9 mouse cellular contexts compared by ENCODE assay signal in genomic region chr9:108136930-108137462, GRCm38 (mm10). TPM values are rescaled to one million over a fixed set of nuclear protein-coding genes. Genes with fewer than 3 reads are reported as not detected.
DNase-seq lines count a peak whose midpoint lies in the region; ATAC-seq and TF ChIP-seq lines count a peak whose summit lies in the region.
"Had no signal": no experiment of that assay in that cellular context is flagged by ENCODE, and none has a peak within 500 bp of the region (broad histone marks: within the 10 kb centered on the region; RNA-seq: fewer than 3 reads in every experiment).

No protein-coding gene starts in this region.

- H3K9me3 ChIP-seq in heart, embryonic 13.5 days, result no peaks in the 10 kb centered on the region
- H3K9me3 ChIP-seq in limb, embryonic 14.5 days (ENCODE audit: control insufficient read depth, low read length), result no peaks in the 10 kb centered on the region
- no peaks in the 10 kb centered on the region for H3K9me3 ChIP-seq in forebrain, embryonic 14.5 days (replicated peaks; ENCODE audit: control insufficient read depth, low read length)
- H3K9me3 ChIP-seq: hindbrain, embryonic 15.5 days had no signal

- H3K4me1 ChIP-seq in heart, embryonic 13.5 days, result peaks cover 16% of the 10 kb centered on the region
- H3K4me1 ChIP-seq in limb, embryonic 14.5 days (ENCODE audit: control insufficient read depth, insufficient read depth, low read length), result peaks cover 14% of the 10 kb centered on the region
- no peaks in the 10 kb centered on the region for H3K4me1 ChIP-seq in forebrain, embryonic 14.5 days (ENCODE audit: control insufficient read depth, insufficient read depth, low read length)
- H3K4me1 ChIP-seq: hindbrain, embryonic 15.5 days had no signal

- no peaks in the 10 kb centered on the region for H3K36me3 ChIP-seq in heart, embryonic 13.5 days
- H3K36me3 ChIP-seq in limb, embryonic 14.5 days (ENCODE audit: control insufficient read depth, insufficient read depth, low read length), result no peaks in the 10 kb centered on the region
- peaks cover 18% of the 10 kb centered on the region for H3K36me3 ChIP-seq in forebrain, embryonic 14.5 days (ENCODE audit: control insufficient read depth, insufficient read depth, low read length)

- no peak for ATAC-seq in heart, embryonic 13.5 days (ENCODE audit: extremely low read depth, insufficient number of reproducible peaks, low FRiP score, low TSS enrichment)
- ATAC-seq in limb, embryonic 14.5 days (ENCODE audit: low FRiP score, low read depth), result peak; percentile 47; the same call in 1 of the 2 replicates
- no peak for ATAC-seq in activated CD4-positive, CD25-positive, alpha-beta regulatory T cell, adult 4 months
- ATAC-seq in forebrain, embryonic 14.5 days, result no peak

- intact Hi-C loops in heart, postnatal 14 days (cut with DNase I), result loop anchor here (2.0 to 5.0 kb wide), 2 partner anchors 64 to 145 kb away; no protein-coding TSS in a partner anchor

- H3K27ac ChIP-seq in heart, embryonic 13.5 days (replicated peaks), result peak overlapping the region; percentile 49
- H3K27ac ChIP-seq in limb, embryonic 14.5 days (replicated peaks; ENCODE audit: low read depth, low read length), result no peak overlapping the region
- no peak overlapping the region for H3K27ac ChIP-seq in forebrain, embryonic 14.5 days (ENCODE audit: low read depth, low read length)
- H3K27ac ChIP-seq: hindbrain, embryonic 15.5 days had no signal

- TF ChIP-seq POLR2A in limb, embryonic 14.5 days (IDR thresholded peaks at IDR 0.05; ENCODE audit: borderline replicate concordance, extremely low read depth, insufficient read depth, insufficient read length), result no peak

- H3K4me2 ChIP-seq in heart, embryonic 13.5 days, result peak overlapping the region; percentile 51
- peak overlapping the region; percentile 30; the same call in 1 of the 2 replicates for H3K4me2 ChIP-seq in limb, embryonic 14.5 days (replicated peaks; ENCODE audit: low read depth, low read length, severe bottlenecking)
- no peak overlapping the region for H3K4me2 ChIP-seq in forebrain, embryonic 14.5 days (ENCODE audit: low read length)
- H3K4me2 ChIP-seq: hindbrain, embryonic 15.5 days had no signal

- H3K4me3 ChIP-seq in heart, embryonic 13.5 days, result no peak overlapping the region
- no peak overlapping the region; the same call in 1 of the 2 replicates for H3K4me3 ChIP-seq in limb, embryonic 14.5 days (replicated peaks; ENCODE audit: low read length)
- no peak overlapping the region for H3K4me3 ChIP-seq in forebrain, embryonic 14.5 days (ENCODE audit: low read depth, low read length)
- H3K4me3 ChIP-seq: hindbrain, embryonic 15.5 days had no signal

- 56% methylated on average over 6 of the region's 6 CpGs for WGBS in heart, embryonic 13.5 days
- 51% methylated on average over 6 of the region's 6 CpGs for WGBS in limb, embryonic 14.5 days
- 82% methylated on average over 6 of the region's 6 CpGs for whole genome bisulfite sequencing in forebrain, embryonic 14.5 days

- DNase-seq in heart, adult 18-20 months, result peak; percentile 26 to 34
- no peak for DNase-seq in heart, postnatal 14 days
- peak; percentile 85 for DNase-seq in cerebellum, adult 8-10 months
- DNase-seq in limb, embryonic 14.5 days (ENCODE audit: low spot score), result peak; percentile 25
- DNase-seq in adrenal gland, postnatal 4 days (ENCODE audit: low spot score in 2 of 2), result no peak
- no peak for DNase-seq in forebrain, embryonic 14.5 days (ENCODE audit: low spot score)

- H3K9ac ChIP-seq in heart, embryonic 13.5 days, result peak overlapping the region; percentile 41
- no peak overlapping the region; the same call in 1 of the 2 replicates for H3K9ac ChIP-seq in limb, embryonic 14.5 days (ENCODE audit: low read depth, low read length, severe bottlenecking)
- H3K9ac ChIP-seq in forebrain, embryonic 14.5 days (ENCODE audit: low read length), result no peak overlapping the region
- H3K9ac ChIP-seq: hindbrain, embryonic 15.5 days had no signal

- peaks cover 3% of the 10 kb centered on the region for H3K27me3 ChIP-seq in heart, embryonic 13.5 days (replicated peaks)
- H3K27me3 ChIP-seq in limb, embryonic 14.5 days (ENCODE audit: control insufficient read depth, insufficient read depth, low read length), result no peaks in the 10 kb centered on the region
- no peaks in the 10 kb centered on the region for H3K27me3 ChIP-seq in forebrain, embryonic 14.5 days (replicated peaks; ENCODE audit: control insufficient read depth, insufficient read depth, low read length)
- H3K27me3 ChIP-seq: hindbrain, embryonic 15.5 days had no signal

RNA-seq across cellular contexts. Expression of gene Apeh, which starts 42.6 kb away (rescaled TPM):
- total RNA-seq in heart, adult 18-20 months (2021), result 10 to 100 TPM; 37.4 to 48.3 TPM
- 10 to 100 TPM; 36.4 to 41.8 TPM for total RNA-seq in heart, postnatal 14 days (2021)
- polyA plus RNA-seq in heart, embryonic 13.5 days (2015; fragmentation: Nextera tagmentation; extraction: Ambion mirVana), result 51.3 and 62.5 TPM in 2 replicates
- polyA plus RNA-seq in limb, embryonic 14.5 days (2012; rRNA removed), result 55.6 and 64.6 TPM in 2 replicates
- 38.6 and 41.3 TPM in 2 replicates for polyA plus RNA-seq in limb, embryonic 14.5 days (2014; fragmentation: Nextera tagmentation; extraction: Ambion mirVana)
- 100 to 1,000 TPM in 1 of 2 experiments, 10 to 100 TPM in 1; 93.0 to 110 TPM for total RNA-seq in adrenal gland, postnatal 4 days (2021)
- 10 to 100 TPM; 39.4 to 45.0 TPM for polyA plus RNA-seq in activated CD4-positive, CD25-positive, alpha-beta regulatory T cell, adult 4 months (2017; shearing (Covaris generic))
- polyA plus RNA-seq in forebrain, embryonic 14.5 days (2014; fragmentation: Nextera tagmentation; extraction: Ambion mirVana), result 39.1 and 43.0 TPM in 2 replicates

RNA-seq across cellular contexts. Expression of gene Bsn, which starts 53.2 kb away (rescaled TPM):
- total RNA-seq in heart, adult 18-20 months (2021), result under 1 TPM; 0.02 to 0.08 TPM
- under 1 TPM; 0.05 to 0.07 TPM for total RNA-seq in heart, postnatal 14 days (2021)
- polyA plus RNA-seq in heart, embryonic 13.5 days (2015; fragmentation: Nextera tagmentation; extraction: Ambion mirVana), result 0.32 and 0.36 TPM in 2 replicates
- 1.1 and 1.3 TPM in 2 replicates for polyA plus RNA-seq in limb, embryonic 14.5 days (2012; rRNA removed)
- 0.68 and 0.73 TPM in 2 replicates for polyA plus RNA-seq in limb, embryonic 14.5 days (2014; fragmentation: Nextera tagmentation; extraction: Ambion mirVana)
- total RNA-seq in adrenal gland, postnatal 4 days (2021), result 1 to 10 TPM; 3.9 to 4.4 TPM
- under 1 TPM; 0.33 to 0.73 TPM for polyA plus RNA-seq in activated CD4-positive, CD25-positive, alpha-beta regulatory T cell, adult 4 months (2017; shearing (Covaris generic))
- 5.3 and 6.6 TPM in 2 replicates for polyA plus RNA-seq in forebrain, embryonic 14.5 days (2014; fragmentation: Nextera tagmentation; extraction: Ambion mirVana)

RNA-seq across cellular contexts. Expression of gene Rnf123, which starts 53.9 kb away (rescaled TPM):
- total RNA-seq in heart, adult 18-20 months (2021), result 10 to 100 TPM; 83.4 to 86.8 TPM
- 10 to 100 TPM; 85.3 to 92.6 TPM for total RNA-seq in heart, postnatal 14 days (2021)
- 29.4 and 30.9 TPM in 2 replicates for polyA plus RNA-seq in heart, embryonic 13.5 days (2015; fragmentation: Nextera tagmentation; extraction: Ambion mirVana)
- 67.9 and 89.0 TPM in 2 replicates for polyA plus RNA-seq in limb, embryonic 14.5 days (2012; rRNA removed)
- polyA plus RNA-seq in limb, embryonic 14.5 days (2014; fragmentation: Nextera tagmentation; extraction: Ambion mirVana), result 32.4 and 33.0 TPM in 2 replicates
- total RNA-seq in adrenal gland, postnatal 4 days (2021), result 10 to 100 TPM; 73.2 to 76.8 TPM
- polyA plus RNA-seq in activated CD4-positive, CD25-positive, alpha-beta regulatory T cell, adult 4 months (2017; shearing (Covaris generic)), result 10 to 100 TPM; 49.9 to 75.8 TPM
- 37.5 and 42.7 TPM in 2 replicates for polyA plus RNA-seq in forebrain, embryonic 14.5 days (2014; fragmentation: Nextera tagmentation; extraction: Ambion mirVana)

RNA-seq across cellular contexts. Expression of gene Mst1, which starts 56.8 kb away (rescaled TPM):
- total RNA-seq in heart, adult 18-20 months (2021), result under 1 TPM in 1 of 2 experiments, not detected in 1; 0.36 TPM
- under 1 TPM in 1 of 2 experiments, not detected in 1; 0.38 TPM for total RNA-seq in heart, postnatal 14 days (2021)
- polyA plus RNA-seq in heart, embryonic 13.5 days (2015; fragmentation: Nextera tagmentation; extraction: Ambion mirVana), result 0.20 and 0.59 TPM in 2 replicates
- polyA plus RNA-seq in limb, embryonic 14.5 days (2012; rRNA removed), result 0.93 and 1.1 TPM in 2 replicates
- polyA plus RNA-seq in limb, embryonic 14.5 days (2014; fragmentation: Nextera tagmentation; extraction: Ambion mirVana), result 1.3 and 1.6 TPM in 2 replicates
- total RNA-seq in adrenal gland, postnatal 4 days (2021), result 10 to 100 TPM in 1 of 2 experiments, under 1 TPM in 1; 0.67 to 10.3 TPM
- polyA plus RNA-seq in activated CD4-positive, CD25-positive, alpha-beta regulatory T cell, adult 4 months (2017; shearing (Covaris generic)), result under 1 TPM; 0.40 to 0.48 TPM
- not detected in 2 replicates for polyA plus RNA-seq in forebrain, embryonic 14.5 days (2014; fragmentation: Nextera tagmentation; extraction: Ambion mirVana)

Comparison
In these comparisons a context has a peak if more than half of its experiments do, and no peak if none do; other contexts are left out.
1. DNase-seq: peak in heart, adult 18-20 months (2 of 2), cerebellum, adult 8-10 months (single experiment) and limb, embryonic 14.5 days (single experiment); none in heart, postnatal 14 days (0 of 2), adrenal gland, postnatal 4 days (0 of 2) and forebrain, embryonic 14.5 days (single experiment).